Mouse (Mus musculus) heart, embryonic 16.5 days (tissue): ENCODE data around the gene Sf3b6. TPM values are rescaled to one million over a fixed set of nuclear protein-coding genes. Genes with fewer than 3 reads are reported as not detected.
A peak's percentile ranks its signal among the peaks of the same experiment; 100 is the strongest.

Source experiments
- ATAC-seq: fragments of 200-750 bp; cut with Nextera tagmentation; replicated peaks from 2 replicates; pipeline ENCODE4 v1.8.0; 2017; ENCODE audit warnings: moderate number of reproducible peaks; ENCODE audit not compliant: insufficient read depth, low FRiP score; ENCODE audit errors: extremely low read depth
- H3K27ac ChIP-seq: fragments of 300-500 bp; sonication (generic); 2 replicates; pipeline ENCODE4 v1.5.1; 2014; ENCODE audit warnings: mild to moderate bottlenecking, low read length, control low read depth, moderate library complexity
- H3K27me3 ChIP-seq: fragments of 300-500 bp; sonication (generic); 2 replicates; pipeline ENCODE4 v1.6.1; 2014; ENCODE audit warnings: low read length, mixed read lengths; ENCODE audit not compliant: control insufficient read depth, insufficient read depth
- H3K36me3 ChIP-seq: fragments of 300-500 bp; sonication (generic); 2 replicates; pipeline ENCODE4 v1.6.1; 2014; ENCODE audit not compliant: control insufficient read depth, insufficient read depth
- H3K4me1 ChIP-seq: fragments of 300-500 bp; sonication (generic); 2 replicates; pipeline ENCODE4 v1.6.1; 2014; ENCODE audit warnings: low read length, mixed read lengths; ENCODE audit not compliant: control insufficient read depth, insufficient read depth
- H3K4me2 ChIP-seq: fragments of 300-500 bp; sonication (generic); 2 replicates; pipeline ENCODE4 v1.6.1; 2014; ENCODE audit warnings: low read depth, mild to moderate bottlenecking, control low read depth, low read length
- H3K4me3 ChIP-seq: fragments of 300-500 bp; sonication (generic); 2 replicates; pipeline ENCODE4 v1.5.1; 2014; ENCODE audit warnings: mild to moderate bottlenecking, control low read depth, low read length
- H3K9ac ChIP-seq: fragments of 300-500 bp; sonication (generic); 2 replicates; pipeline ENCODE4 v1.6.1; 2014; ENCODE audit warnings: low read length, control low read depth
- H3K9me3 ChIP-seq: fragments of 300-500 bp; sonication (generic); replicated peaks from 2 replicates; pipeline ENCODE4 v1.6.1; 2016; ENCODE audit warnings: low read length; ENCODE audit not compliant: control insufficient read depth
- WGBS: fragments of 180-500 bp; shearing (Covaris S2); extraction: QIAGEN DNeasy Blood & Tissue Kit; methylation state at CpG from one replicate; pipeline ENCODE4 v1.1.7; 2014; 5-methylcytosine and 5-hydroxymethylcytosine counted together
- polyA plus RNA-seq: library from polyadenylated mRNA; unstranded; fragments of >200 nt; fragmentation: Nextera tagmentation; extraction: Ambion mirVana; gene quantifications from 2 replicates; pipeline ENCODE4 v1.2.1, GENCODE M21; 2015

The Sf3b6 gene
- polyA plus RNA-seq, 1 experiment from 2014 or later, result 147 TPM

DNA sequence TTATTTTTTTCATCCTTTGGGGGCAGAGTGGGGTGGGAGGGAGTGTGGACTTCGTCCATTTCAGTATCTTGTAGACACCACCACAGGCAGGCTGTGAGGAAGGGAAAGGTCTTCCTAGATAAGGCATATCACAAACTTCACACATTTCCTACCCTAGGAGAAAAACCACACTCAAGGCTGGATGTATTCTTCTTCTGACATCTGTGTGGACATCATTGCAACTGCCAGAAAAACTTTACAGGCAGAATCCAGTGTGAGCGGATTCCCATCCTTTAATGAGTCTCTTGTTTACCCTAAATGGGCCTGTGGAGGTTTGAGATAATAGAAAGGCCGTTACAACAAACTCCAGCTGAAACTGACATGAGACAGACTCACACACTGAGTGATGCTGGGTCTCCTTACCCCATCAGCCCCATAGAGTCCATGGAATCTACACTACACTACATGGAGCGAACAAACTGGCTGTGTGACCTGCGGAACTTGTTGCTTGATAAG lies 55.7 kb downstream of the Sf3b6 start:
- no peak for ATAC-seq
- Histone ChIP-seq H3K36me3 (no peaks in the 10 kb centered on the region), H3K4me3 (no peak overlapping the region), H3K27ac (no peak overlapping the region), H3K9me3 (no peaks in the 10 kb centered on the region), H3K27me3 (no peaks in the 10 kb centered on the region), H3K4me2 (no peak overlapping the region), H3K9ac (no peak overlapping the region), H3K4me1 (peaks cover 15% of the 10 kb centered on the region)
- WGBS, result 60% methylated on average over 5 of the region's 5 CpGs

DNA sequence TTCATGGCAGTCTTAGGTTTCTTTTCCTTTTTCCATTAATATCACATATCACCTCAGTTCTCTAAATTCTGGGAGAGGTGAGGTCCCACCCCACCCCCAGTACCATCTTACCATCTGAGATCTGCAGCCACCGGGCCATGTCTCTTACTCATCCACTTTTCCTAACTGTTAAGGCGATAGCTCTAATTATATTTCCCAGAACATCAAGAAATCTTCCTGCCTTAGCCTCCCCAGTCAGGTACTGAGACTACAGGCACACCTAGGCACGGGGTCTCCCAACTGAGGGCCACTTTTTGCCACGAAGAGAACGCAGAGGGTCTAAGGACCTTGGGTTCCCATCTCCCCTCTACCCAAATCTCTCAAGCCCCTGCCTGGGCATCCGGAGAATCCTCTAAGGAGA lies 56.2 kb downstream of the Sf3b6 start:
- no peak for ATAC-seq
- H3K4me1 ChIP-seq, result peaks cover 15% of the 10 kb centered on the region
- no peak overlapping the region for H3K27ac ChIP-seq
- H3K36me3 ChIP-seq, result peaks cover 3% of the 10 kb centered on the region; the same call in 1 of the 2 replicates
- H3K9me3 ChIP-seq, result no peaks in the 10 kb centered on the region
- WGBS, result 70% methylated on average over 6 of the region's 6 CpGs
- peak overlapping the region; percentile 65 for H3K9ac ChIP-seq
- H3K27me3 ChIP-seq, result no peaks in the 10 kb centered on the region
- peak overlapping the region; percentile 92 for H3K4me2 ChIP-seq
- H3K4me3 ChIP-seq, result peak overlapping the region; percentile 41

DNA sequence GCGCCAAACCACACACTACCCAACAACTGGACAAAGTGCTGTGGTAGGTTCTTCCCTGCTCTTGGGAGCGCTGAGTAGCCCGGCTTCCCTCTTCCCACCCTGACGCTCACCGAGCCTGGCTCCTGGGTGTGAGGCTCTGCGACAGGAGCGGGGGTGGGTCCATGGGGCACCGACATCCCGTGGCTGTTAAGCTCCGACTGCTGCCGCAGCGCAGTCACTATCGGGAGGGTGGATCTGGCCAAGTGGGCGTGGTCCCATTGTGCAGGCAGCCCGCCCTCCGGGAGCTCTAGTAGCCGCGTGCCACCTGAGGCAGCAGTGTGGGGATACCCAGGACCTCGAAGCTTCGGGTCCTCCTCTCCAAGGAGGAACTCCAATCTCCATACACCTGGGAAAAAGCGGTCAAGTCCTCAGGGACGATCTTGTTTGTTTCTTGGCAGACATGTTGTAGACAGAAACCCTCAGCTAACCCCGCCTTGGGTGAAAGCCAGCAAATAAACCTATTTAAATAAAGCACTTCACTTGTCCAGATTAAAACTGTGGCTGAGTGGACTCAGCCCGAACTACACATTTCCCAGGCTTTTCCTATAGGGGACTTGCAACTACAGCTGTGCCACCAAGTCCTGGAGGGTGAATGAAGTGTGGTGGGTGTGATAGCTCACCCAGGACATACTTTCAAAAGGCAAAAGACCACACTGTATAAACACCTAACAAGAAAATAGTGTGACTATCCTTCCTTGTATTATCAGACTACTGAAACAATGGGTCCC lies 57.0 kb downstream of the Sf3b6 start, which contains the start of gene Mfsd2b:
Gene Mfsd2b (minus strand): TSS at position 199 of the 767 bp plus-strand sequence.
- no peaks in the 10 kb centered on the region for H3K27me3 ChIP-seq
- H3K4me3 ChIP-seq, result peak within 1 kb of the TSS; percentile 41
- peaks cover 15% of the 10 kb centered on the region for H3K4me1 ChIP-seq
- peak within 1 kb of the TSS; percentile 14; the same call in 1 of the 2 replicates for H3K27ac ChIP-seq
- H3K9ac ChIP-seq, result peak within 1 kb of the TSS; percentile 65
- H3K36me3 ChIP-seq, result peaks cover 8% of the 10 kb centered on the region
- ATAC-seq, result peak; percentile 90
- no peaks in the 10 kb centered on the region for H3K9me3 ChIP-seq
- peak within 1 kb of the TSS; percentile 92 for H3K4me2 ChIP-seq
- WGBS, result 3% methylated on average over 24 of the region's 24 CpGs

DNA sequence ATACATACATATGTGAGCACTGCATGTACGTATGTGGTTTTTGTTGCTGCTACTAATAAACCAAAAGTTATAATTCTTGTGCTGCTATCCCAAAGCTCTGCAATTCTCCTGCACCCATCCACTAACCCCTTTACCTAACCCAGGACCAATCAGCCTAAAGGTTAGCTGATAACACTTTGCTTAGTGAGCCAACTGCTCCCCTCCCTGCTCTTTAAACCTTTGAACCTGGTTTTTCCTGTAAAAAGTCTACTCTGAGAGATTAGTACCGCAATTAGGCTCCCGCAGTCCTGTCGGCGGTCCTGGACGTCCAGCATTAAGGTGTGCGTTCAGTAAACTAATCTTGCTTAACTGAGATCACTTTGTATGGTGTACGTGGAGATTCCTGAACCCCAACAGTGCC lies 58.3 kb downstream of the Sf3b6 start:
- no peaks in the 10 kb centered on the region for H3K9me3 ChIP-seq
- H3K27ac ChIP-seq, result no peak overlapping the region
- H3K27me3 ChIP-seq, result no peaks in the 10 kb centered on the region
- H3K4me1 ChIP-seq, result peaks cover 15% of the 10 kb centered on the region
- peaks cover 12% of the 10 kb centered on the region for H3K36me3 ChIP-seq
- no peak overlapping the region for H3K4me3 ChIP-seq
- no peak for ATAC-seq
- WGBS, result 86% methylated on average over 8 of the region's 8 CpGs
- H3K9ac ChIP-seq, result no peak overlapping the region
- no peak overlapping the region for H3K4me2 ChIP-seq

Other genes starting within 250 kb of the Sf3b6 start
- gene Itsn2, start 224.9 kb upstream of the Sf3b6 start, polyA plus RNA-seq, result 32.1 and 33.2 TPM in 2 replicates
- not detected in 2 replicates for gene Gm3625, start 224.6 kb upstream of the Sf3b6 start, polyA plus RNA-seq
- 0.16 and 0.25 TPM in 2 replicates for gene Fam228a, start 79.1 kb upstream of the Sf3b6 start, polyA plus RNA-seq
- gene Pfn4, start 48.5 kb upstream of the Sf3b6 start, polyA plus RNA-seq, result 2.0 and 2.3 TPM in 2 replicates
- gene Fam228b, start 48.3 kb upstream of the Sf3b6 start, polyA plus RNA-seq, result 1.5 and 3.0 TPM in 2 replicates
- gene Fkbp1b, start 24.0 kb downstream of the Sf3b6 start, polyA plus RNA-seq, result 8.7 and 13.2 TPM in 2 replicates
- 14.1 and 15.0 TPM in 2 replicates for gene Wdcp, start 25.8 kb downstream of the Sf3b6 start, polyA plus RNA-seq
- 0.76 and 1.1 TPM in 2 replicates for gene Mfsd2b, start 56.8 kb downstream of the Sf3b6 start, polyA plus RNA-seq
- 31.7 and 32.7 TPM in 2 replicates for gene Ubxn2a, start 90.2 kb downstream of the Sf3b6 start, polyA plus RNA-seq
- 5.3 and 6.0 TPM in 2 replicates for gene Atad2b, start 99.8 kb downstream of the Sf3b6 start, polyA plus RNA-seq